Mouse (Mus musculus): ENCODE data around the gene Cpsf3. TPM values are rescaled to one million over a fixed set of nuclear protein-coding genes. Genes with fewer than 3 reads are reported as not detected.

Gene Cpsf3
- total and polyA plus RNA-seq, 3 experiments = 10.1 to 165 (median 113) TPM

DNA sequence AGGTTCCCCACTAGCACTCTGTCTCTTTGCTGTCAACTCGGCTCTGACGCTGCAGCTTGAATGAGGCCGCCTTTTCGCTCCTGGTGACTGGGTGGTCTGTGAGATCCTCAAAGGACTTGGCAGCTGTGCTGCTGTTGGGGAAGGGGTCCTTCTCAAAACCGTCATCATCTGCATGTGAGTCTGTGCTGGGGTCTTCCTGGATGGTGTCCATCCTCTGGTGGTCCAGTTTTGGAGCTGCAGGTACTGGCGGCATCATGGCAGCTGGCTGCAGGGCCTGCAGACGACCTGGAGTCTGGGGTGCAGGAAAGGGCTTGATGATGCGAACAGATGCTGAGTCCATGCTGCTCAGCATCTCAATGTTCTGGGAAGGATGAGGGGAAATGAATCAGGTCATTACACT is 40.1 kb downstream of the Cpsf3 start:
- TF ChIP-seq POLR2AphosphoS5 (IDR thresholded peaks at IDR 0.05; ENCODE audit: insufficient replicate concordance, low read depth, low read length) = no peak
- no peak for TF ChIP-seq GATA2 (IDR thresholded peaks at IDR 0.05; ENCODE audit: borderline replicate concordance, low read depth, low read length)
- no peak for TF ChIP-seq CTCF (IDR thresholded peaks at IDR 0.05; ENCODE audit: low read depth, low read length)
- TF ChIP-seq TAL1 (conservative IDR thresholded peaks at IDR 0.05; ENCODE audit: low read depth, low read length) = no peak
- TF ChIP-seq GATA1 (IDR thresholded peaks at IDR 0.05; ENCODE audit: borderline replicate concordance, low read length) = no peak
- H3K9me3 ChIP-seq (replicated peaks) = no peaks in the 10 kb centered on the region
- DNase-seq (ENCODE audit: low spot score) (no peak), ATAC-seq (ENCODE audit: extremely low read depth, insufficient number of reproducible peaks, low FRiP score, poor library complexity, severe bottlenecking) (no peak)
- no peak overlapping the region for H3K4me3 ChIP-seq (ENCODE audit: low read depth, low read length)
- no peaks in the 10 kb centered on the region for H3K27me3 ChIP-seq (ENCODE audit: insufficient read depth, low read length)
- H3K36me3 ChIP-seq (replicated peaks) = peaks cover 95% of the 10 kb centered on the region
- H3K4me1 ChIP-seq (ENCODE audit: insufficient read depth, low read depth, low read length) = peaks cover 3% of the 10 kb centered on the region; the same call in 1 of the 2 replicates

DNA sequence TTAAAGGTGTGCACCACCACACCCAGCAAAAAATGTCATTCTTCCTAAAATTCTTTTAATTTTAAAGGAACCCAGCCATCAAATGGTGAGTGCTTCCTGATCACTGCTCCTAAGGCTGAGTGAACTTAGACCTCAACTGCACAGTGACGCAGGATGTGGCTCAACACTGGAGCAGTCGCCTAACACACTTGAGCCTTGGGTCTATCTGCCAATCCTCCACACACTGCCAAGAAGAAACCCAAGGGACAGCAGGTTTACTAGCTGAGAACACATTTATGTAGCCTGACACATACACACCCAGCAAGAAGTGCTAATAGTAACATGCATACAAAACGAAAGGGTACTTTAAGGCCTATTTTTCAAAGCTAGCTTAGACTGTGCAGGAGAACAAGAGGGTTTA is 41.1 kb downstream of the Cpsf3 start:
- no peaks in the 10 kb centered on the region for H3K9me3 ChIP-seq (replicated peaks)
- H3K4me1 ChIP-seq (ENCODE audit: insufficient read depth, low read depth, low read length) = peaks cover 2% of the 10 kb centered on the region; the same call in 1 of the 2 replicates
- no peaks in the 10 kb centered on the region for H3K27me3 ChIP-seq (ENCODE audit: insufficient read depth, low read length)
- no peak overlapping the region for H3K4me3 ChIP-seq (ENCODE audit: low read depth, low read length)
- DNase-seq (ENCODE audit: low spot score) (no peak), ATAC-seq (ENCODE audit: extremely low read depth, insufficient number of reproducible peaks, low FRiP score, poor library complexity, severe bottlenecking) (no peak)
- TF ChIP-seq TAL1 (conservative IDR thresholded peaks at IDR 0.05; ENCODE audit: low read depth, low read length) (no peak), CTCF (IDR thresholded peaks at IDR 0.05; ENCODE audit: low read depth, low read length) (no peak), POLR2AphosphoS5 (IDR thresholded peaks at IDR 0.05; ENCODE audit: insufficient replicate concordance, low read depth, low read length) (no peak), GATA2 (IDR thresholded peaks at IDR 0.05; ENCODE audit: borderline replicate concordance, low read depth, low read length) (no peak), GATA1 (IDR thresholded peaks at IDR 0.05; ENCODE audit: borderline replicate concordance, low read length) (no peak)
- H3K36me3 ChIP-seq (replicated peaks) = peaks cover 95% of the 10 kb centered on the region

DNA sequence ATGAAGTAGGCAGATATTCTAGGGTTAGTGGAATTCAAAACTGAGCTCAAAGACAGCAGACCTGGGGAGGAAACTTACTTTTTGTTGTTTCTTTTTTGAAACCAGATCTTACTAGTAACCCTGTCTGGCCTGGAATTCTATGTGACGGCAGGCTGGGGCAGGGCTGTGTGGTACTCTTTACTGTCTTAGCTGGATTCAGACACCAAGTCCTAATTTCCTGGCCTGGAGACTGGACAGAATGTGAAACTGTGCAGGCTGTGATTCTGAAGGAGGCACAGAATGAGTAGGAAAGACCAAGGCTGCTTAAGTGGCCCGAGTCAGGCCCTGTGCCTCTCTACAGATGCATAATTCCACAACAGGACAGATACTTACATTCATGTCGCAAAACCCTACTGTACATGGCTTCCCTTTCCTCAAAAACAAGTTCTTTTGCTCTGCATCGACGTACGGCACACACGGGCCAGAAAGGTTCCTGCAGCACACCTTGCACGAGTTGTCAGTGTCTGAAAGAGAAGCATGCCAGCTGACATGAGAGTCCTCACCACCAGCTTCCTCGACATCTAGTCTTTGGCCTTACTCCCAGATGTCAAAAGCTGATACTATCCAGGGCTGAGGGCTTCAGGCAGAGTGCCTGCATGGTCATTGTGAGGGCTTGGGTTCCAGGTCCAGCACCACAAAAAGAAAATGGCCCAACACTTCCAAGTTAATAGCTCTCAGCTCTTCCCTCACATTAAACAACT is 44.6 kb downstream of the Cpsf3 start:
- no peak for DNase-seq (ENCODE audit: low spot score)
- no peak for ATAC-seq (ENCODE audit: extremely low read depth, insufficient number of reproducible peaks, low FRiP score, poor library complexity, severe bottlenecking)
- H3K36me3 ChIP-seq (replicated peaks) = peaks cover 95% of the 10 kb centered on the region

DNA sequence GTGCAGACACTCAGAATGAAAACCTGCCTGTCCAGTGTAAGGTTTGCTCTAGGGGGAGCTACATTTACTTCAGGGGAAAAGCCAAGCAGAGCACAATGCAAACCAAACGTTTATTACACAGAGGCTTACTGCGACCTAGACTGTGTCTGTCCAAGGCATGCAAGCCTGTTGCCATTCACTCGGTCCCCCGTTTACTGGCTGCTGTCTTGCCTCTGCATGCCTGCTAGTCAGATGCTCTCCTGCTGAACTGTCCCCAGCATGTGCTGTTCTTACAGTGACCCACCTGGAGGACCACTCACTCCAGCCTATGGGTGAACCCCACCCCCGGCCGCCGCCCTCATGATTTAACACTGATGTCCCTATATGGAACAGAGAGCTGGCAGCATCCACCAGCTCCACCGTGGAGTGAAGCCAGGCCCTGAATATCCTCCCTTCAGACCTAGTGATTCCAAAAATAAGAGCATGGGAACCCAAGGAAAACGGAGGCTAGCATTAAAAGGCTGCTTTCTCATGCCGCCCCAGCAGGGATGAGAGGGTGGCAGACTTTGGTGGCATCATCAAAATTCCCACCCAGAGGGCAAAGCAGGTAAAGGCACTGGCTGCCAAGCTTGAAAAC is 45.9 kb downstream of the Cpsf3 start:
- TF ChIP-seq GATA1 (IDR thresholded peaks at IDR 0.05; ENCODE audit: borderline replicate concordance, low read length) = no peak
- TF ChIP-seq CTCF (IDR thresholded peaks at IDR 0.05; ENCODE audit: low read depth, low read length) = no peak
- no peak for TF ChIP-seq POLR2AphosphoS5 (IDR thresholded peaks at IDR 0.05; ENCODE audit: insufficient replicate concordance, low read depth, low read length)
- no peak for TF ChIP-seq TAL1 (conservative IDR thresholded peaks at IDR 0.05; ENCODE audit: low read depth, low read length)
- no peak for TF ChIP-seq GATA2 (IDR thresholded peaks at IDR 0.05; ENCODE audit: borderline replicate concordance, low read depth, low read length)
- ATAC-seq (ENCODE audit: extremely low read depth, insufficient number of reproducible peaks, low FRiP score, poor library complexity, severe bottlenecking) = no peak
- DNase-seq (ENCODE audit: low spot score) = no peak
- Histone ChIP-seq H3K4me1 (ENCODE audit: insufficient read depth, low read depth, low read length) (peaks cover 5% of the 10 kb centered on the region), H3K36me3 (replicated peaks) (peaks cover 92% of the 10 kb centered on the region), H3K27me3 (ENCODE audit: insufficient read depth, low read length) (no peaks in the 10 kb centered on the region), H3K9me3 (replicated peaks) (no peaks in the 10 kb centered on the region), H3K4me3 (ENCODE audit: low read depth, low read length) (no peak overlapping the region)

More for the DNA sequence above, 44.6 kb downstream of the Cpsf3 start:
- Histone ChIP-seq H3K9me3 (replicated peaks) (no peaks in the 10 kb centered on the region), H3K4me3 (ENCODE audit: low read depth, low read length) (no peak overlapping the region), H3K4me1 (ENCODE audit: insufficient read depth, low read depth, low read length) (no peaks in the 10 kb centered on the region; the same call in 1 of the 2 replicates), H3K27me3 (ENCODE audit: insufficient read depth, low read length) (no peaks in the 10 kb centered on the region)
- TF ChIP-seq CTCF (IDR thresholded peaks at IDR 0.05; ENCODE audit: low read depth, low read length) = no peak
- no peak for TF ChIP-seq TAL1 (conservative IDR thresholded peaks at IDR 0.05; ENCODE audit: low read depth, low read length)
- no peak for TF ChIP-seq GATA1 (IDR thresholded peaks at IDR 0.05; ENCODE audit: borderline replicate concordance, low read length)
- TF ChIP-seq GATA2 (IDR thresholded peaks at IDR 0.05; ENCODE audit: borderline replicate concordance, low read depth, low read length) = no peak
- TF ChIP-seq POLR2AphosphoS5 (IDR thresholded peaks at IDR 0.05; ENCODE audit: insufficient replicate concordance, low read depth, low read length) = no peak

DNA sequence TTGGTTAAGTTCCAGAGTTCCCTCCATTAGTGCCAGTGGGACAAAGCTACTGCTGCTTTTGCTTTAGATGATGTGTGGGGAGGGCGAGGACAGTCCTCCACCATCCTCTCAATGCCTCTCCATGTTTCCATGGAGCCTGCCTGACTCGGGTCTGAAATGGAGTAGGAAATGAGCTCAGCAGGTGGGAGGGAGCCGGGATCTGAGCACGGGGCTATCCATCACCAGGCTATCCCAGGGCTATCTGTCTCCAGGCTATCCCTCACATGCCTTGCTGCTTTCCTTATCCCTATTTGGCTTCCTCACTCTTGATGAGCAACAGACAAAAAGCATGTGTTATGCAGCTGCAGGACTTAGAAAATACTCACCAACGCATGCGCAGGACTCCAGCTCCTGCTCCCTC is 46.5 kb downstream of the Cpsf3 start:
- H3K9me3 ChIP-seq (replicated peaks) = no peaks in the 10 kb centered on the region
- no peak for DNase-seq (ENCODE audit: low spot score)
- H3K36me3 ChIP-seq (replicated peaks) = peaks cover 93% of the 10 kb centered on the region
- peaks cover 8% of the 10 kb centered on the region for H3K4me1 ChIP-seq (ENCODE audit: insufficient read depth, low read depth, low read length)
- ATAC-seq (ENCODE audit: extremely low read depth, insufficient number of reproducible peaks, low FRiP score, poor library complexity, severe bottlenecking) = no peak
- H3K4me3 ChIP-seq (ENCODE audit: low read depth, low read length) = no peak overlapping the region
- no peak for TF ChIP-seq TAL1 (conservative IDR thresholded peaks at IDR 0.05; ENCODE audit: low read depth, low read length)
- no peak for TF ChIP-seq GATA2 (IDR thresholded peaks at IDR 0.05; ENCODE audit: borderline replicate concordance, low read depth, low read length)
- TF ChIP-seq POLR2AphosphoS5 (IDR thresholded peaks at IDR 0.05; ENCODE audit: insufficient replicate concordance, low read depth, low read length) = no peak
- no peak for TF ChIP-seq GATA1 (IDR thresholded peaks at IDR 0.05; ENCODE audit: borderline replicate concordance, low read length)
- no peak for TF ChIP-seq CTCF (IDR thresholded peaks at IDR 0.05; ENCODE audit: low read depth, low read length)
- H3K27me3 ChIP-seq (ENCODE audit: insufficient read depth, low read length) = no peaks in the 10 kb centered on the region

DNA sequence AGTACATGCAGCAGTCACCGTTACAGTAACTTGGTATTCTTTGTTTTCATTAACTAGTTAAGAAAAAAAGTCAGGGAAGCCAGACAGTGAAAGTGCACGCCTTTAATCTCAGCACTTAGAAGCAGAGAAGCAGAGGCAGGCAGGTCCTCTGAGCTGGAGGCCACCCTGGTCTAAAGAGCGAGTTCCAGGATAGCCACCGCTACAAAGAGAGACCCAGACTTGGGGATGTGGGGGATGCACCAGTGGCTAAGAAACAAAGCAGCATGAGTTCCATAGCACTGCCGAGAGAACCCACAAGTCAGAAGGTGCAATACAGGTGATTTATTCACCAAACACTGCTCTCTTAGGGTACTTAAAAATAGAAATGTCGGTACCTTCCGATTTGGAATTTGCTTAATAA is 47.8 kb downstream of the Cpsf3 start:
- TF ChIP-seq CTCF (IDR thresholded peaks at IDR 0.05; ENCODE audit: low read depth, low read length) = no peak
- no peak for TF ChIP-seq GATA2 (IDR thresholded peaks at IDR 0.05; ENCODE audit: borderline replicate concordance, low read depth, low read length)
- TF ChIP-seq TAL1 (conservative IDR thresholded peaks at IDR 0.05; ENCODE audit: low read depth, low read length) = no peak
- TF ChIP-seq POLR2AphosphoS5 (IDR thresholded peaks at IDR 0.05; ENCODE audit: insufficient replicate concordance, low read depth, low read length) = no peak
- TF ChIP-seq GATA1 (IDR thresholded peaks at IDR 0.05; ENCODE audit: borderline replicate concordance, low read length) = no peak
- Histone ChIP-seq H3K4me3 (ENCODE audit: low read depth, low read length) (no peak overlapping the region), H3K27me3 (ENCODE audit: insufficient read depth, low read length) (no peaks in the 10 kb centered on the region), H3K9me3 (replicated peaks) (no peaks in the 10 kb centered on the region), H3K4me1 (ENCODE audit: insufficient read depth, low read depth, low read length) (peaks cover 8% of the 10 kb centered on the region), H3K36me3 (replicated peaks) (peaks cover 87% of the 10 kb centered on the region)
- DNase-seq (ENCODE audit: low spot score) (no peak), ATAC-seq (ENCODE audit: extremely low read depth, insufficient number of reproducible peaks, low FRiP score, poor library complexity, severe bottlenecking) (no peak)

Measured in G1E (cell line).